Mouse (Mus musculus) forebrain, embryonic 12.5 days (tissue): Measurements from ENCODE around the gene Gm49425. TPM values are rescaled to one million over a fixed set of nuclear protein-coding genes. Genes with fewer than 3 reads are reported as not detected.

Experiments
- ATAC-seq: fragments of 200-750 bp; cut with Nextera tagmentation; 2 replicates; pipeline ENCODE4 v1.8.0; 2017; ENCODE audit warnings: moderate TSS enrichment; ENCODE audit not compliant: low FRiP score
- H3K27ac ChIP-seq: fragments of 300-500 bp; sonication (generic); 2 replicates; pipeline ENCODE4 v1.5.1; 2016; ENCODE audit warnings: mild to moderate bottlenecking
- H3K27me3 ChIP-seq: fragments of 300-500 bp; sonication (generic); 2 replicates; pipeline ENCODE4 v1.6.1; 2016; ENCODE audit warnings: mild to moderate bottlenecking
- H3K36me3 ChIP-seq: fragments of 300-500 bp; sonication (generic); replicated peaks from 2 replicates; pipeline ENCODE4 v1.6.1; 2016; ENCODE audit warnings: mild to moderate bottlenecking
- H3K4me1 ChIP-seq: fragments of 300-500 bp; sonication (generic); 2 replicates; pipeline ENCODE4 v1.6.1; 2016
- H3K4me2 ChIP-seq: fragments of 300-500 bp; sonication (generic); 2 replicates; pipeline ENCODE4 v1.6.1; 2016; ENCODE audit warnings: mild to moderate bottlenecking, moderate library complexity
- H3K4me3 ChIP-seq: fragments of 300-500 bp; sonication (generic); replicated peaks from 2 replicates; pipeline ENCODE4 v1.5.1; 2016; ENCODE audit warnings: mild to moderate bottlenecking
- H3K9ac ChIP-seq: fragments of 300-500 bp; sonication (generic); 2 replicates; pipeline ENCODE4 v1.6.1; 2016; ENCODE audit warnings: mild to moderate bottlenecking
- H3K9me3 ChIP-seq: fragments of 300-500 bp; sonication (generic); 2 replicates; pipeline ENCODE4 v1.6.1; 2016
- WGBS: fragments of 180-500 bp; shearing (Covaris S2); methylation state at CpG from one replicate; pipeline ENCODE4 v1.1.7; 2016; 5-methylcytosine and 5-hydroxymethylcytosine counted together
- microRNA-seq: library from miRNA; unstranded; fragments of <30 nt; microRNA quantifications from one replicate; pipeline ENCODE4, GENCODE M21; 2017
- polyA plus RNA-seq: library from polyadenylated mRNA; unstranded; fragments of >200 nt; fragmentation: Nextera tagmentation; extraction: Ambion mirVana; gene quantifications from 2 replicates; pipeline ENCODE4 v1.2.1, GENCODE M21; 2016

The Gm49425 gene
- polyA plus RNA-seq, 1 experiment from 2014 or later: not detected

DNA sequence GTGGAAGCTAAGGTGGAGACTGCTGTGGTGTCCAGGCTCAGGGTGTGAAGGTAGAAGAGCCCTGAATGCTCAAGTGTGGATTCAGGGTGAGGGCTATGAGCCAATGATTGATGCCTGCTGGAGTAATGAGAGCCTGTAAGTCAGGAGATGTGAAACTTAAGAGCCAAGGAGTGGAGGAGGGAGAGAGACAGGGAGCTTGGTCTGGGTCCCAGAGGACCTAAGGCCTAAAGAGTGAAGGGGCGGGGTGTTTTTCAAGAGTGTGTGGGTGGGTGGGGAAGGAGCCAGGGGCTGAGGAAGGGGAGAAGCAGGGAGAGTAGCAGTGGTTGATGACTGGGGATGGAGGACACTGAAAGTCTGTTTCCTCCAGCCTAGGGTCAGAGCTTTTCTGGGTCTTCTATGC is 33.4 kb downstream of the Gm49425 start:
- whole genome bisulfite sequencing: 100% methylated on average over 1 of the region's 1 CpGs
- no peak for ATAC-seq
- Histone ChIP-seq H3K27me3 (no peaks in the 10 kb centered on the region), H3K4me1 (peaks cover 12% of the 10 kb centered on the region), H3K4me3 (no peak overlapping the region), H3K27ac (no peak overlapping the region), H3K9me3 (no peaks in the 10 kb centered on the region), H3K9ac (no peak overlapping the region), H3K4me2 (no peak overlapping the region), H3K36me3 (no peaks in the 10 kb centered on the region)

DNA sequence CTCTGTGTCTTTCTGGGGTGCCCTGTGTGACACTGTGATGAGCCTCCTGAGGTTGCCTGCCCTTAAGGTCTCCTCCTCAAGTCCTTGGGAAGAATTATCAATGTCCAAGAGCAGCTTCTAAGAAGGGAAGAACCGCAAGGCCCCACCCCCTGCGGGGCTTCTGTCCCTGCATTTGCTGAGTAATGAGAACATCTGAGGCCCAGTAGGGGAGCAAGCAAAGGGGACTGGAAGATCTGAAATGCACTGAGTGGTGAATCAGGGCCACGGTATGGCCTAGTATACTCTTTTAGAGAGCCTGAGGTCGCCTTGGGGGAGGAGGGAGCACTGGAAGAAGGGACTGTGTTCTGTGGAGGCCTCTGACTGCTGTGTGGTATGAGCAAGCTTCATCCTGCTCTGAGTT is 35.0 kb downstream of the Gm49425 start:
- H3K4me3 ChIP-seq: no peak overlapping the region
- H3K27ac ChIP-seq: no peak overlapping the region
- H3K4me2 ChIP-seq: no peak overlapping the region
- ATAC-seq: no peak
- WGBS: 52% methylated on average over 4 of the region's 4 CpGs
- peaks cover 12% of the 10 kb centered on the region for H3K4me1 ChIP-seq
- H3K9ac ChIP-seq: no peak overlapping the region
- no peaks in the 10 kb centered on the region for H3K9me3 ChIP-seq
- peaks cover 4% of the 10 kb centered on the region; the same call in 1 of the 2 replicates for H3K27me3 ChIP-seq
- no peaks in the 10 kb centered on the region for H3K36me3 ChIP-seq

DNA sequence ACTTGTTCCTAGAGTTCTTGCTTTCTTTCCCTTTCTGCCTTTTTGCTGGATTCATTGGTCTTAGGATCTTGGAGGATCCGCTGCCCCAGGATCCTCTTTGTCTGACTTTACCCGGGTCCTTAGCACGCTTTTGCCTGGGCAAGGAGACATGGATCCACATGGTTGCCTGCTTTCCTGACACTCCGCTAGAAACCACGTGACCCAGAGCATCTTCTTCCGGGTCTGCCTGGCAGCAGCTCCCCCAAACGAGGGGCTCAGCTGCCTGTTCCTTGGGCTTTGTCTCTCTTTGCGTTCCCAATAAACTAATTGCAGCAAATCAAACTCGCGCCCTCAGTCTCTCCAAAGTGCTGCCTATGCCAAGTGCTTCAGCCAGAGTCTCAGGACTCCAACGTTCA is 37.4 kb downstream of the Gm49425 start:
- no peaks in the 10 kb centered on the region for H3K36me3 ChIP-seq
- H3K27ac ChIP-seq: no peak overlapping the region
- 0 out of 2 replicates have a peak overlapping the region, but pooled peaks have one; percentile 5 for H3K9ac ChIP-seq
- peak overlapping the region; percentile 27 for H3K4me3 ChIP-seq
- H3K4me1 ChIP-seq: peaks cover 12% of the 10 kb centered on the region
- H3K27me3 ChIP-seq: peaks cover 10% of the 10 kb centered on the region; the same call in 1 of the 2 replicates
- 0 out of 2 replicates have a peak, but pooled peaks have one; percentile 36 for ATAC-seq
- no peaks in the 10 kb centered on the region for H3K9me3 ChIP-seq
- peak overlapping the region; percentile 66 for H3K4me2 ChIP-seq
- 39% methylated on average over 11 of the region's 11 CpGs for WGBS

DNA sequence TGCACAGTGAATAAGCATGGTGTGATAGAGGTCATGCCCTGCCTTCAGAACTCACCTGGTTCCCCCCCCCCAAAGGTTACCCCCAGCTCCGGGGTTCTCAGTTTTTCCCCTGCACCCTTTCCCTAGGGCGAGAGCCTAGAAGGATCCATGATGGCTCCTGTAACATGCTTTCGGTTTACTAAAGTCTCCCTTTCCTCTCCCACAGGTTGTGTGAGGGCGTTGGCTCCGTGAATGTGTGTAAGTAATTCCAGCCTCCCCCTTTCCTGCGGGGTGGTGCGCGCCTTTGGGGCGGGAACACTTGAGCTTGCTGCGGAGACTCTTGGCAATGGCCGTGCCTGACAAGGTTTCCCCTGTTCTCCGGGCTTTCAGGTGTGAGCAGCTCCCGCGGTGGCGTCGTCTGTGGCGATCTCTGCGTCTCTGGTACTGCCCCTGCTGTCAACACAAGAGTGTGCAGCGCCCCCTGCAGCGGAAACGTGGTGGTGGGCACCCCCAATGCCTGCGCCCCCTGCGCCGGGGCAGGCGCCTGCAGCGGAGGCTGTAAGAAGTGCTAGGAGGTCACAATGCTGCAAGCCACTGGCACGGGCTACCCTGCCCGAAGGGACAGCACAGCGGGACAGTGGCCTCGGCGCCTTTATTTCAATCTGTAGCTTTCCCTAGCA is 37.9 kb downstream of the Gm49425 start:
- H3K27ac ChIP-seq: no peak overlapping the region
- 0 out of 2 replicates have a peak, but pooled peaks have one; percentile 27 for ATAC-seq
- peaks cover 10% of the 10 kb centered on the region; the same call in 1 of the 2 replicates for H3K27me3 ChIP-seq
- 10% methylated on average over 31 of the region's 31 CpGs for WGBS
- H3K4me3 ChIP-seq: peak overlapping the region; percentile 27
- no peaks in the 10 kb centered on the region for H3K9me3 ChIP-seq
- H3K36me3 ChIP-seq: no peaks in the 10 kb centered on the region
- peaks cover 12% of the 10 kb centered on the region for H3K4me1 ChIP-seq
- peak overlapping the region; percentile 5; the same call in 1 of the 2 replicates for H3K9ac ChIP-seq
- H3K4me2 ChIP-seq: peak overlapping the region; percentile 66

DNA sequence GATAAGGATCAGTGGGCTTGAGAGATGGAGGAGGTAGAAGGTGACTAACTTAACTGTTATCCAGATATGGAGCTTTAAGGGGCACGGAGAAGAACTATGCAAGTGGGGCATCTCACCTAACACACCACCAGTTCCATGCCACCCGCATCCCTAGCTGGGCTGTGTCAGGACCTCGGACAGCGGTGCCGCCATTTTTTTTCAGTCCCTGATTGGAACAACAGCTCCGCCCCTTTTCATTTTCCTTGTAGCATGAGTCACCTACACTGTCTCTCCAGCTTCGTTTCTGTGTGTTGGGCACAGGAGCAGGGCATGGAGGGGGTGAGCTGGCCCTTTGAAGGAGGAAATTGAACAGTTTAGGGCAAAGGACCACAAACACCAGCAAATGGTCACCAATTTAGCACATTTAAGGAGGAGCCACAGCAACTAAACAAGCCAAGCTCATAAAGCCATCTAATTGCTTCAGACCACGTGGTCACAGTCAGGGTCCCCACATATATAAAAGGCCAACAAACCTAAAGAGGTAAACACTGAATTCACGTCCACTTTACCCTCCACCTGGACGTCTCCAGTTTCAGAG is 44.0 kb downstream of the Gm49425 start, which contains the start of gene Krt86:
TSS of gene Krt86 (plus strand) at position 527 of the 577 bp plus-strand sequence.
- no peaks in the 10 kb centered on the region for H3K4me1 ChIP-seq
- peaks cover 10% of the 10 kb centered on the region; the same call in 1 of the 2 replicates for H3K27me3 ChIP-seq
- no peak within 1 kb of the TSS for H3K4me2 ChIP-seq
- no peak within 1 kb of the TSS for H3K9ac ChIP-seq
- ATAC-seq: no peak
- no peaks in the 10 kb centered on the region for H3K36me3 ChIP-seq
- no peaks in the 10 kb centered on the region for H3K9me3 ChIP-seq
- WGBS: 35% methylated on average over 10 of the region's 10 CpGs
- H3K27ac ChIP-seq: no peak within 1 kb of the TSS
- no peak within 1 kb of the TSS for H3K4me3 ChIP-seq

DNA sequence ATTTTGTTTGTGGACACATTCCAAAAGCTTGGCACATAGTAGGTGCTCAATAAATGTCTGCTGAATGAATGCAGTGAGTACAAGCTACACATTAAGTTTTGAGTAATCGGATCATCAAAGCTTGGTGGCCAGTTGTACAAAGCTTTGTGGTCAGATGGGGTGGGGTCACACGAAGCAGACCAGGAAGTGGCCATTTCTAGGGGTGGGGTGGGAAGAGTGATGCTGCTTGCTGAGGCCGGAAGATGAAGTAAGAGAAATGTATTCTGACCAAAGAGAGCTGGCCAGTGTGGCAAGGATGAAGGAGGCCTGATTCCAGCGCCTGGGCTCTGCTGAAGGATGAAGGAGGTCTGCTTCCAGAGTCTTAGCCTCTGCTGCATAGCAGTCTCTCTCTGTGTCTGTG is 48.0 kb downstream of the Gm49425 start:
- H3K9me3 ChIP-seq: no peaks in the 10 kb centered on the region
- no peaks in the 10 kb centered on the region for H3K36me3 ChIP-seq
- ATAC-seq: no peak
- H3K27ac ChIP-seq: no peak overlapping the region
- no peak overlapping the region for H3K4me2 ChIP-seq
- no peaks in the 10 kb centered on the region for H3K4me1 ChIP-seq
- no peak overlapping the region for H3K9ac ChIP-seq
- no peaks in the 10 kb centered on the region for H3K27me3 ChIP-seq
- WGBS: 85% methylated on average over 4 of the region's 4 CpGs
- no peak overlapping the region for H3K4me3 ChIP-seq

Small RNA genes within 50 kb of the gene (microRNA-seq; reads per million reads assigned to microRNA genes)
- gene Gm44393: not detected

Other genes starting within 250 kb of the Gm49425 start
- 61.9 and 63.2 TPM in 2 replicates for gene Atg101, start 233.0 kb downstream of the Gm49425 start, polyA plus RNA-seq
- 0.27 and 0.28 TPM in 2 replicates for gene 6030408B16Rik, start 224.0 kb downstream of the Gm49425 start, polyA plus RNA-seq
- not detected in 2 replicates for gene Krt80, start 147.1 kb downstream of the Gm49425 start, polyA plus RNA-seq
- gene Krt7, start 106.2 kb downstream of the Gm49425 start, polyA plus RNA-seq: 3.9 and 6.4 TPM in 2 replicates
- gene Krt87, start 78.5 kb downstream of the Gm49425 start, polyA plus RNA-seq: 0.17 and 0.22 TPM in 2 replicates
- gene Krt88, start 69.5 kb downstream of the Gm49425 start, polyA plus RNA-seq: not detected in 2 replicates
- not detected in 2 replicates for gene Krt81, start 53.5 kb downstream of the Gm49425 start, polyA plus RNA-seq
- gene Krt86, start 43.8 kb downstream of the Gm49425 start, polyA plus RNA-seq: not detected in 2 replicates
- not detected in 2 replicates for gene Krt83, start 25.7 kb downstream of the Gm49425 start, polyA plus RNA-seq
- gene Krt84, start 15.6 kb upstream of the Gm49425 start, polyA plus RNA-seq: not detected in 2 replicates
- gene Krt82, start 33.4 kb upstream of the Gm49425 start, polyA plus RNA-seq: not detected in 2 replicates
- 0.11 and 0.22 TPM in 2 replicates for gene Krt90, start 45.7 kb upstream of the Gm49425 start, polyA plus RNA-seq
- gene Krt75, start 56.6 kb upstream of the Gm49425 start, polyA plus RNA-seq: 0.09 and 0.12 TPM in 2 replicates
- not detected in 2 replicates for gene Gm5414, start 110.9 kb upstream of the Gm49425 start, polyA plus RNA-seq
- not detected in 2 replicates for gene Gm5478, start 130.1 kb upstream of the Gm49425 start, polyA plus RNA-seq
- gene Krt6b, start 163.0 kb upstream of the Gm49425 start, polyA plus RNA-seq: not detected in 2 replicates
- gene Krt6a, start 177.0 kb upstream of the Gm49425 start, polyA plus RNA-seq: not detected in 2 replicates
- gene Krt5, start 195.6 kb upstream of the Gm49425 start, polyA plus RNA-seq: 3.7 and 6.3 TPM in 2 replicates
- gene Krt71, start 225.8 kb upstream of the Gm49425 start, polyA plus RNA-seq: not detected in 2 replicates